Mouse (Mus musculus) CH12.LX (cell line): ENCODE results near the gene Pdzd2. TPM values are rescaled to one million over a fixed set of nuclear protein-coding genes. Genes with fewer than 3 reads are reported as not detected.

ENCODE experiments used
- DNase-seq: peaks from one replicate; pipeline ENCODE4 v3.0.0-alpha.2; 2013; ENCODE audit errors: extremely low read depth
- H3K27ac ChIP-seq: 2 replicates; pipeline ENCODE4 v1.5.1; 2012; ENCODE audit warnings: low read depth, mild to moderate bottlenecking, control low read depth, moderate library complexity; ENCODE audit not compliant: insufficient read depth
- H3K27me3 ChIP-seq: replicated peaks from 2 replicates; pipeline ENCODE3; 2012; ENCODE audit warnings: inconsistent platforms
- H3K36me3 ChIP-seq, 2 experiments: replicated peaks in 1 of 2; 2 replicates each; pipeline versions ENCODE3 to v1.6.1; 2012; ENCODE audit warnings: inconsistent platforms in 1 of 2, low read length in 1 of 2, mild to moderate bottlenecking in 1 of 2, mixed read lengths in 1 of 2, moderate library complexity in 1 of 2; ENCODE audit not compliant: control insufficient read depth in 1 of 2, insufficient read depth in 1 of 2
- H3K4me1 ChIP-seq, 2 experiments: 2 replicates each; pipeline ENCODE4 v1.6.1; 2012; ENCODE audit warnings: inconsistent platforms in 1 of 2, moderate library complexity in 1 of 2; ENCODE audit not compliant: insufficient read depth in 2 of 2, control insufficient read depth in 1 of 2
- H3K4me2 ChIP-seq: 2 replicates; pipeline ENCODE4 v1.6.1; 2012; ENCODE audit warnings: low read depth, mild to moderate bottlenecking, control low read depth; ENCODE audit not compliant: poor library complexity, insufficient read depth, severe bottlenecking
- H3K4me3 ChIP-seq, 3 experiments: fragments of 150-350 bp in 1 of 3; sonication (generic) in 1 of 3; replicated peaks in 1 of 3; 2 replicates each; pipeline versions ENCODE3 to v1.5.1; 2011 to 2012; ENCODE audit warnings: low read depth in 2 of 3, low read length in 2 of 3, mild to moderate bottlenecking in 2 of 3, moderate library complexity in 2 of 3, control low read depth in 1 of 3, improper control_type of control experiment in 1 of 3, inconsistent platforms in 1 of 3, mixed read lengths in 1 of 3; ENCODE audit not compliant: poor library complexity in 1 of 3
- H3K79me2 ChIP-seq: replicated peaks from 2 replicates; pipeline ENCODE4 v1.6.1; 2012; ENCODE audit warnings: mild to moderate bottlenecking, moderate library complexity; ENCODE audit not compliant: control insufficient read depth, poor library complexity, insufficient read depth, severe bottlenecking; ENCODE audit errors: extremely low read depth
- H3K9ac ChIP-seq: 2 replicates; pipeline ENCODE4 v1.6.1; 2012; ENCODE audit warnings: low read depth, mild to moderate bottlenecking, control low read depth, moderate library complexity; ENCODE audit not compliant: insufficient read depth
- H3K9me3 ChIP-seq: replicated peaks from 2 replicates; pipeline ENCODE3; 2012; ENCODE audit warnings: low read length, inconsistent platforms, mixed read lengths
- BHLHE40 ChIP-seq: IDR thresholded peaks from 2 replicates; pipeline ENCODE4 v1.6.1; 2011; ENCODE audit warnings: mild to moderate bottlenecking, low read depth, low read length, improper control_type of control experiment
- CHD2 ChIP-seq: IDR thresholded peaks from 2 replicates; pipeline ENCODE4 v1.6.1; 2011; ENCODE audit warnings: low read length, improper control_type of control experiment
- E2F4 ChIP-seq: IDR thresholded peaks from 2 replicates; pipeline ENCODE4 v1.6.1; 2011; ENCODE audit warnings: low read depth, low read length, improper control_type of control experiment; ENCODE audit not compliant: insufficient replicate concordance
- ELF1 ChIP-seq: IDR thresholded peaks from 2 replicates; pipeline ENCODE4 v1.6.1; 2014; ENCODE audit warnings: low read depth, mild to moderate bottlenecking, inconsistent platforms, low read length, improper control_type of control experiment
- EP300 ChIP-seq: IDR thresholded peaks from 2 replicates; pipeline ENCODE4 v1.6.1; 2011; ENCODE audit warnings: low read length, improper control_type of control experiment
- ETS1 ChIP-seq: conservative IDR thresholded peaks from 2 replicates; pipeline ENCODE4 v1.6.1; 2012; ENCODE audit warnings: low read depth, mild to moderate bottlenecking, inconsistent platforms, low read length, improper control_type of control experiment, moderate library complexity
- GABPA ChIP-seq: IDR thresholded peaks from 2 replicates; pipeline ENCODE4 v1.6.1; 2012; ENCODE audit warnings: low read depth, low read length, improper control_type of control experiment, inconsistent platforms; ENCODE audit not compliant: insufficient replicate concordance
- HCFC1 ChIP-seq: IDR thresholded peaks from 2 replicates; pipeline ENCODE4 v1.6.1; 2012; ENCODE audit warnings: low read depth, mild to moderate bottlenecking, inconsistent platforms, low read length, improper control_type of control experiment
- IRF4 ChIP-seq: IDR thresholded peaks from 2 replicates; pipeline ENCODE4 v1.6.1; 2014; ENCODE audit warnings: low read depth, mild to moderate bottlenecking, inconsistent platforms, low read length, improper control_type of control experiment
- JUN ChIP-seq: IDR thresholded peaks from 2 replicates; pipeline ENCODE4 v1.6.1; 2011; ENCODE audit warnings: low read depth, mild to moderate bottlenecking, low read length, improper control_type of control experiment, moderate library complexity; ENCODE audit not compliant: insufficient read depth
- KAT2A ChIP-seq: IDR thresholded peaks from 2 replicates; pipeline ENCODE4 v1.6.1; 2012; ENCODE audit warnings: low read length, improper control_type of control experiment, inconsistent platforms; ENCODE audit not compliant: insufficient replicate concordance
- MAFK ChIP-seq: IDR thresholded peaks from 2 replicates; pipeline ENCODE4 v1.6.1; 2011; ENCODE audit warnings: low read length, improper control_type of control experiment; ENCODE audit not compliant: insufficient replicate concordance
- MAX ChIP-seq: IDR thresholded peaks from 2 replicates; pipeline ENCODE4 v1.6.1; 2011; ENCODE audit warnings: low read length, improper control_type of control experiment
- MAZ ChIP-seq: IDR thresholded peaks from 2 replicates; pipeline ENCODE4 v1.6.1; 2012; ENCODE audit warnings: low read depth, mild to moderate bottlenecking, inconsistent platforms, low read length, improper control_type of control experiment, moderate library complexity
- MYC ChIP-seq: IDR thresholded peaks from 2 replicates; pipeline ENCODE4 v1.6.1; 2011; ENCODE audit warnings: low read depth, mild to moderate bottlenecking, improper control_type of control experiment, low read length
- POLR2AphosphoS2 ChIP-seq: IDR thresholded peaks from 2 replicates; pipeline ENCODE4 v1.6.1; 2011; ENCODE audit warnings: low read depth, low read length, improper control_type of control experiment
- RCOR1 ChIP-seq: conservative IDR thresholded peaks from 2 replicates; pipeline ENCODE4 v1.6.1; 2012; ENCODE audit warnings: low read depth, mild to moderate bottlenecking, inconsistent platforms, low read length, improper control_type of control experiment
- SMC3 ChIP-seq: IDR thresholded peaks from 2 replicates; pipeline ENCODE4 v1.6.1; 2011; ENCODE audit warnings: low read depth, low read length, improper control_type of control experiment
- TBP ChIP-seq: conservative IDR thresholded peaks from 2 replicates; pipeline ENCODE4 v1.6.1; 2011; ENCODE audit warnings: low read depth, low read length, improper control_type of control experiment
- UBTF ChIP-seq: IDR thresholded peaks from 2 replicates; pipeline ENCODE4 v1.6.1; 2012; ENCODE audit warnings: low read depth, mild to moderate bottlenecking, inconsistent platforms, low read length, improper control_type of control experiment, moderate library complexity
- USF1 ChIP-seq: IDR thresholded peaks from 2 replicates; pipeline ENCODE4 v1.6.1; 2014; ENCODE audit warnings: low read depth, mild to moderate bottlenecking, inconsistent platforms, low read length, improper control_type of control experiment
- ZKSCAN1 ChIP-seq: IDR thresholded peaks from 2 replicates; pipeline ENCODE4 v1.6.1; 2012; ENCODE audit warnings: low read depth, inconsistent platforms, low read length, improper control_type of control experiment, borderline replicate concordance
- ZMIZ1 ChIP-seq: IDR thresholded peaks from 2 replicates; pipeline ENCODE4 v1.6.1; 2012; ENCODE audit warnings: low read depth, mild to moderate bottlenecking, inconsistent platforms, low read length, improper control_type of control experiment
- dilution Hi-C: fragments of 300-500 bp; cut with MboI; formaldehyde crosslinking; loops from 2 replicates; pipeline ENCODE4 v1.14.3; 2020; ENCODE audit warnings: low sequenced_read_pairs; ENCODE audit not compliant: extremely low pct_unique_long_range_greater_than_20kb, extremely low pct_ligation_motif_present
- in situ Hi-C: fragments of 300-500 bp; cut with MboI; formaldehyde crosslinking; loops from 3 replicates; pipeline ENCODE4 v1.14.3; 2019; ENCODE audit warnings: low sequenced_read_pairs, low pct_ligation_motif_present, low pct_unique_long_range_greater_than_20kb, mixed read lengths
- polyA plus RNA-seq: library from polyadenylated mRNA; unstranded; fragments of >175 nt; gene quantifications from 2 replicates; pipeline ENCODE4 v1.2.1, GENCODE M21; 2012; ENCODE audit warnings: low read depth; ENCODE audit not compliant: insufficient read length
- total RNA-seq, 2 experiments: library from RNA; depleted of rRNA; stranded (reverse); fragments of 300-350 nt in 1 of 2; fragments of >200 nt in 1 of 2; gene quantifications; 2 replicates each; pipeline ENCODE4 v1.2.3; 2012 to 2014

Gene Pdzd2
- total and polyA plus RNA-seq, 3 experiments: 0.04 to 0.24 (median 0.17) TPM

- no peak overlapping the region for H3K4me2 ChIP-seq
- dilution Hi-C loops (no loop called here), in situ Hi-C loops (no loop called here)
Observed at GRCm38 (mm10) chr15:12639776-12640175, 99.9 kb downstream of the Pdzd2 start.

GRCm38 (mm10) chr15:12639181-12639580 lies 100.5 kb downstream of the Pdzd2 start:
- H3K27ac ChIP-seq: no peak overlapping the region
- H3K9me3 ChIP-seq: no peaks in the 10 kb centered on the region
- no peaks in the 10 kb centered on the region for H3K36me3 ChIP-seq
- H3K4me2 ChIP-seq: no peak overlapping the region
- dilution Hi-C loops: no loop called here
- no peaks in the 10 kb centered on the region for H3K27me3 ChIP-seq
- H3K4me3 ChIP-seq: no peak overlapping the region
- TF ChIP-seq ETS1 (no peak), BHLHE40 (no peak)
- H3K4me1 ChIP-seq: no peaks in the 10 kb centered on the region
- H3K79me2 ChIP-seq: no peaks in the 10 kb centered on the region
- in situ Hi-C loops: no loop called here
- DNase-seq: no peak
- H3K9ac ChIP-seq: no peak overlapping the region

More at GRCm38 (mm10) chr15:12639776-12640175, 99.9 kb downstream of the Pdzd2 start:
- H3K79me2 ChIP-seq: no peaks in the 10 kb centered on the region
- H3K9me3 ChIP-seq: no peaks in the 10 kb centered on the region
- no peaks in the 10 kb centered on the region for H3K27me3 ChIP-seq
- no peak overlapping the region for H3K27ac ChIP-seq
- H3K4me3 ChIP-seq: no peak overlapping the region
- no peaks in the 10 kb centered on the region for H3K36me3 ChIP-seq
- H3K9ac ChIP-seq: no peak overlapping the region
- no peak for TF ChIP-seq EP300
- no peaks in the 10 kb centered on the region for H3K4me1 ChIP-seq
- DNase-seq: no peak

- dilution Hi-C loops: no loop called here
- DNase-seq: no peak
- Histone ChIP-seq H3K36me3 (no peaks in the 10 kb centered on the region), H3K4me1 (no peaks in the 10 kb centered on the region), H3K4me2 (no peak overlapping the region), H3K79me2 (no peaks in the 10 kb centered on the region), H3K9me3 (no peaks in the 10 kb centered on the region), H3K4me3 (no peak overlapping the region)
- TF ChIP-seq POLR2AphosphoS2 (no peak), ZMIZ1 (no peak), KAT2A (no peak), IRF4 (no peak), USF1 (no peak), E2F4 (no peak), UBTF (no peak), ZKSCAN1 (no peak), ELF1 (no peak), MAX (no peak), MYC (no peak), CHD2 (no peak), TBP (no peak), JUN (no peak), HCFC1 (no peak), RCOR1 (no peak), MAFK (no peak), MAZ (no peak), GABPA (no peak), SMC3 (no peak)
- TF ChIP-seq, all 38 proteins: peak for 0
- Histone ChIP-seq H3K9ac (no peak overlapping the region), H3K27ac (no peak overlapping the region), H3K27me3 (no peaks in the 10 kb centered on the region)
- in situ Hi-C loops: no loop called here
Observed at GRCm38 (mm10) chr15:12638370-12639030, 101.2 kb downstream of the Pdzd2 start.
